Mouse (Mus musculus) limb, embryonic 14.5 days (tissue): ENCODE measurements around the gene Scnn1b. TPM values are rescaled to one million over a fixed set of nuclear protein-coding genes. Genes with fewer than 3 reads are reported as not detected.

ENCODE experiments used
- ATAC-seq: fragments of 200-750 bp; cut with Nextera tagmentation; 2 replicates; pipeline ENCODE4 v1.8.0; 2017; ENCODE audit warnings: low read depth, moderate number of reproducible peaks, moderate TSS enrichment; ENCODE audit not compliant: low FRiP score
- DNase-seq: peaks from one replicate; pipeline ENCODE4 v3.0.0-alpha.2; 2015; ENCODE audit warnings: low spot score
- H3K27ac ChIP-seq: fragments of 300-500 bp; sonication (generic); replicated peaks from 2 replicates; pipeline ENCODE4 v1.5.1; 2014; ENCODE audit warnings: low read depth, mild to moderate bottlenecking, low read length, moderate library complexity, mixed read lengths
- H3K27me3 ChIP-seq: fragments of 300-500 bp; sonication (generic); 2 replicates; pipeline ENCODE4 v1.6.1; 2014; ENCODE audit warnings: low read length, mixed read lengths; ENCODE audit not compliant: control insufficient read depth, insufficient read depth
- H3K36me3 ChIP-seq: fragments of 300-500 bp; sonication (generic); 2 replicates; pipeline ENCODE4 v1.6.1; 2014; ENCODE audit warnings: mild to moderate bottlenecking, low read length, moderate library complexity, mixed read lengths; ENCODE audit not compliant: control insufficient read depth, insufficient read depth
- H3K4me1 ChIP-seq: fragments of 300-500 bp; sonication (generic); 2 replicates; pipeline ENCODE4 v1.6.1; 2014; ENCODE audit warnings: antibody characterized with exemption, low read length, mixed read lengths; ENCODE audit not compliant: control insufficient read depth, insufficient read depth
- H3K4me2 ChIP-seq: fragments of 300-500 bp; sonication (generic); replicated peaks from 2 replicates; pipeline ENCODE4 v1.6.1; 2014; ENCODE audit warnings: low read depth, mild to moderate bottlenecking, low read length, moderate library complexity; ENCODE audit not compliant: severe bottlenecking
- H3K4me3 ChIP-seq: fragments of 300-500 bp; sonication (generic); replicated peaks from 2 replicates; pipeline ENCODE4 v1.5.1; 2014; ENCODE audit warnings: low read length
- H3K9ac ChIP-seq: fragments of 300-500 bp; sonication (generic); 2 replicates; pipeline ENCODE4 v1.6.1; 2014; ENCODE audit warnings: mild to moderate bottlenecking, low read depth, low read length, moderate library complexity; ENCODE audit not compliant: severe bottlenecking
- H3K9me3 ChIP-seq: fragments of 300-500 bp; sonication (generic); 2 replicates; pipeline ENCODE4 v1.6.1; 2016; ENCODE audit warnings: low read length; ENCODE audit not compliant: control insufficient read depth
- POLR2A ChIP-seq: fragments of 200-500 bp; IDR thresholded peaks from 2 replicates; pipeline ENCODE4 v1.8.0; 2012; ENCODE audit warnings: inconsistent platforms, mild to moderate bottlenecking, moderate library complexity, borderline replicate concordance; ENCODE audit not compliant: insufficient read depth, insufficient read length; ENCODE audit errors: extremely low read depth
- WGBS: fragments of 180-500 bp; shearing (Covaris S2); extraction: QIAGEN DNeasy Blood & Tissue Kit; methylation state at CpG from one replicate; pipeline ENCODE4 v1.1.7; 2014; 5-methylcytosine and 5-hydroxymethylcytosine counted together
- polyA plus RNA-seq, 2 experiments: library from polyadenylated mRNA; depleted of rRNA in 1 of 2; stranded (reverse) in 1 of 2; unstranded in 1 of 2; fragments of >200 nt; fragmentation: Nextera tagmentation in 1 of 2; extraction: Ambion mirVana in 1 of 2; gene quantifications; 2 replicates each; pipeline versions ENCODE4 v1.2.1 to v1.2.3; 2012 to 2014

The Scnn1b gene
- polyA plus RNA-seq, 2 experiments, result 0.57 to 0.63 TPM

DNA sequence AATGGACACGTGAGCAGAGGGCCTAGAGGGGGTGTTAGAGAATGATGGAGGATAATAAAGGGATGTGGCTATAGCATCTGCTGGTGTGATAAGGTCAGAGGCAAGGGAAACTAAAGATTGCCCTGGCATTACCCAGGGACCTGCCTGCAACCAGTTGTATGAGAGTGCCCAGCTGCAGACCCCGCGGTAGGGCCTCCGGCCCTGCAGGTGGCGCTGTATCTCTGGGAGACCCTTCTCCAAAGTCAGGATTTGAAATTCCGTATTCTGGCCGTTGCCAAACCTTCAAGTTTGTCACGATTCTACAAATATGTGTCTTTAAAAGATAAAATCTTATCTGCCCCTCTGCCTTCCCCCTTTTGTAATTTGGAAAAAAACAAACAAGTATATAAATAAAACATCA is 5.9 kb upstream of the Scnn1b start:
- Histone ChIP-seq H3K4me3 (no peak overlapping the region), H3K9ac (no peak overlapping the region), H3K4me2 (no peak overlapping the region), H3K4me1 (no peaks in the 10 kb centered on the region), H3K27me3 (peaks cover 7% of the 10 kb centered on the region; the same call in 1 of the 2 replicates), H3K9me3 (no peaks in the 10 kb centered on the region), H3K27ac (no peak overlapping the region), H3K36me3 (no peaks in the 10 kb centered on the region)
- DNase-seq, result no peak
- WGBS, result 81% methylated on average over 8 of the region's 8 CpGs
- TF ChIP-seq POLR2A, result no peak
- no peak for ATAC-seq

DNA sequence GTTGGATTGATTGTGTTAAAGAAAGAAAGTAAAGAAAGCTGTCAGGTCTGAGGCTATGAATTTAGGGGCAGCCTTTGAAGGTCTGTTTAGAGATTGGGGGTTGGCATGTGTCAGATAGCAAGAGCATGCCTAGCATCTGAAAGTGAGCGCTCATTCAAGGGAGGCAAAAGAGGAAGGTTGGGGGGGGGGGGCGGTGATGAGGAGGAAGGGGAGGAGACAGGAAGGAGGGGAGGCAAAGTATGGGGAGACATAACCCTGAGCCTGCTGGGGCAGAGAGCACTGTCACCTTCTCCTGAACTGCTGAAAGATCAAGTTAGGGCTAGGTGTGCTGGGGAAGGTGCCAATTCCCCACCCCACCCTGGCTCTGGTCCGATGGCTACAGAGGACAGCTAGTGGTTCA is 6.8 kb downstream of the Scnn1b start:
- WGBS, result 76% methylated on average over 3 of the region's 3 CpGs

DNA sequence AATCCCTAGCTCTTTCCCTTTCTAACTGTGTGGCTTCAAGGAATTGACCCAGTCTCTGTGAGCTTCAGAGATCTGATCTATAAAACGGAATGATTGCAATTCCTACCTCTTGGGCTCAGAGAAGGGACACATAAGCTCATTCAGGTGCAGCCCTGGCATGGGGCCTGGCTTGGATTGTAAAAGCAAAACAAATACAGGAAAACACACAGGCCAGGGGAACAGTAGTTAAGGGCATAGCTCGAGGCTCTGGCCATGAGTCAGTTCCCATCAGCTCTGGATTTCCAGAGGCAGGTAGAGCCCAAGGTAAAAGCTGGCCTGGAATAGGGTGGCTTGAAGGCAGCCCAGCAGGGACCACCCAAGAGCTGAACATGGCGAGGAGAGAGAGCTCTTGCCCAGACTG is 9.2 kb downstream of the Scnn1b start:
- H3K36me3 ChIP-seq, result no peaks in the 10 kb centered on the region
- H3K4me2 ChIP-seq, result no peak overlapping the region
- H3K27ac ChIP-seq, result no peak overlapping the region
- no peak overlapping the region for H3K4me3 ChIP-seq
- no peak overlapping the region for H3K9ac ChIP-seq
- ATAC-seq (no peak), DNase-seq (no peak)
- no peaks in the 10 kb centered on the region for H3K27me3 ChIP-seq
- 0 out of 2 replicates have a peak, but pooled peaks cover 3% of the 10 kb centered on the region for H3K4me1 ChIP-seq
- H3K9me3 ChIP-seq, result no peaks in the 10 kb centered on the region
- TF ChIP-seq POLR2A, result no peak
- 27% methylated on average over 3 of the region's 3 CpGs for WGBS

More for the DNA sequence above, 6.8 kb downstream of the Scnn1b start:
- TF ChIP-seq POLR2A, result no peak
- Histone ChIP-seq H3K9me3 (no peaks in the 10 kb centered on the region), H3K9ac (no peak overlapping the region), H3K36me3 (no peaks in the 10 kb centered on the region), H3K27ac (no peak overlapping the region), H3K27me3 (no peaks in the 10 kb centered on the region), H3K4me3 (no peak overlapping the region), H3K4me1 (0 out of 2 replicates have a peak, but pooled peaks cover 3% of the 10 kb centered on the region), H3K4me2 (no peak overlapping the region)
- no peak for DNase-seq
- no peak for ATAC-seq

DNA sequence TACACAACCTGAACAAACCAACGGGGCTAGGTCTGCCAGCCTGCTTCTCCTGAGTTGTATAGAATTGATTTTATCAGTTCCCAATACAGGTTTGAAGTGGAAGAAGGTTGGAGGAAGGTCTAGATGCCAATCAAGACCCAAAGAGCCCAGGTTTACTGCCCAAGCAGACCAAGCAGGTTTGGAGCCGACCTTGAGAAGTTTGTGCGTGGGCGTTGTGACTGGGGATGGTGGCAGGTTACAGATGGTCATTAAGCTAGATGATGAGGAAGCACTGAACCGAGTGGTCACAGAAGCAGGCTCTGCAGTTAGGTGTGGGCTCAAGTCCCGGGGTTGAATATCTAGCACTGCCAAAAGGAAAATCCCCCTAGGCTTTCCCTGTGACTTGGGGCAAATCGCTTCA is 9.9 kb downstream of the Scnn1b start:
- DNase-seq (no peak), ATAC-seq (no peak)
- H3K27me3 ChIP-seq, result no peaks in the 10 kb centered on the region
- WGBS, result 83% methylated on average over 7 of the region's 7 CpGs
- no peak overlapping the region for H3K9ac ChIP-seq
- no peak for TF ChIP-seq POLR2A
- no peak overlapping the region for H3K4me2 ChIP-seq
- no peaks in the 10 kb centered on the region for H3K9me3 ChIP-seq
- H3K4me3 ChIP-seq, result no peak overlapping the region
- no peaks in the 10 kb centered on the region for H3K36me3 ChIP-seq
- H3K4me1 ChIP-seq, result 0 out of 2 replicates have a peak, but pooled peaks cover 3% of the 10 kb centered on the region
- no peak overlapping the region for H3K27ac ChIP-seq

DNA sequence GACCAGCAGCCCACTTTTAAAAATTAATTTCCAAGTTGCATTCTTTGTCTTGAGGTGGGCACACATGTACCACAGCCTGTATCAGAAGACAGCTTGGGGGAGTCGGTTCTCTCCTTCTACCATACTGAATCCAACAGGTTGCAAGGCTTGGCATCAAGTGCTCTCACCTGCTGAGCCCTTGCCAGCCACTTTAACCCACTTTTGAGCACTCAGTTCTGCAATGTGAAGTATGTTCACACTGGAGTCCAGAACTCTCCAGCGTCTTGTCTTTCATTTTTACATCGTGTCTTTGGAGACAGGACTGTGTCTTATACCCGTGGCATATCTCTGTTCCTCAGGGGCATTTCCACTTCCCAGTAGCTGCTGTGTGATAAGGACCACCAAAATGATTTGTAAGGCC is 15.4 kb downstream of the Scnn1b start:
- H3K4me2 ChIP-seq, result no peak overlapping the region
- no peak overlapping the region for H3K4me3 ChIP-seq
- H3K4me1 ChIP-seq, result no peaks in the 10 kb centered on the region
- H3K27me3 ChIP-seq, result no peaks in the 10 kb centered on the region
- 75% methylated on average over 4 of the region's 4 CpGs for WGBS
- DNase-seq, result no peak
- H3K9ac ChIP-seq, result no peak overlapping the region
- H3K36me3 ChIP-seq, result no peaks in the 10 kb centered on the region
- ATAC-seq, result no peak
- no peak overlapping the region for H3K27ac ChIP-seq
- no peak for TF ChIP-seq POLR2A
- H3K9me3 ChIP-seq, result no peaks in the 10 kb centered on the region
